Mouse (Mus musculus) spleen, adult 12 weeks (tissue): ENCODE data around the gene Clp1.

ENCODE experiments used
- DNase-seq: peaks from one replicate; pipeline ENCODE4 v3.0.0; 2022; ENCODE audit warnings: low spot score

Gene Clp1

DNA sequence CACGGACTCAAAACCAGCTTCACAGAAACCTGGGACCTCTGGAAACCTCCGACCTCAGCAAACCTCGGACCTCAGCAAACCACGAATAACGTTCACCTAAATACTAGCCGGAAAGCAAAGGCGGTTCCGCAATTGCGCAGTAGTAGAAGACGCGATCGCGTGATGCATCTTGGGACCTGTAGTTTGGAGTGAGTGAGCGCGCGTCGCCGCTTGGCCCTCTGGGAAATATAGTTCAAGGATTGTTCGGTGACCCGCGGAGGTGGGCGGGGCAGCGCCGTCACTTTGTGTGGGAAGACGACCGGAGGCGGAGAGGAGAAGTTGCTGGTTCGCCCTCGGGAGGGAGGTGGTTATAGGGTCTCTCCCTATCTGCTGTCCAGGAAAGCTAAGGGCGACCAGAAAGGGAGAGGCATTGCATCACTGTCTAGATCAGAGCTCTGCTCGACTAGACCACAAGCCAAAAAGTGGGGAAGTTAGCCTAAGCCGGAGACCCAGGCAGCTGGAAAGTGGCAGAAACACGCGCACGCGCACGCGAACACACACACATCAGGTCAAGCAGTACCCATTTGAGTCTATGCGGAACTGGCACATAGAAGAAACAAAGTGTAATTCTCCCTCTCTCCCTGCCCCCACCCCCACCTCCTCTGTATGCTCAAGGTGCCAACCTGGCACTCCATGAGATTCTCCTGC lies at the start of gene Clp1:
TSS of gene Clp1 (minus strand) at position 179 of the 687 bp plus-strand sequence.
- peak; percentile 97 for DNase-seq

DNA sequence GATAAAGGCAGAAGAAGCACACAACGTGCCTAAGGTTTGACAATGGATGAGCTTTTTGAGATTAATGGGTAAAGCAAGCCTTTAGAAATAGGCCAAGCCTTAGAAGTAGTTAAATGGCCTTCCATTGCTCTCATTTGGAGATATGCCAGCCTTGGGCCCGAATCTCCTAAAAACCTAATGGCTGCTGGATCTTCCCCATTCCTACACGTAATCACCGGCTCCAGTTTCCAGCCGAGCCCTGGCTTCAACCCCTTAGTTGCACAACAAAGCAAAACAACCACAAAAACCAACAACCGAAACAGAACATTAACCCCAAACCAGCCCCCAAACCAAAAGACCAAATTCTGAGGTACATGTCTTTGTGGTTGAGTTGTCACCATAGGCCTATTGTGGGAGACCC lies 48.5 kb upstream of the Clp1 start:
- DNase-seq, result no peak

DNA sequence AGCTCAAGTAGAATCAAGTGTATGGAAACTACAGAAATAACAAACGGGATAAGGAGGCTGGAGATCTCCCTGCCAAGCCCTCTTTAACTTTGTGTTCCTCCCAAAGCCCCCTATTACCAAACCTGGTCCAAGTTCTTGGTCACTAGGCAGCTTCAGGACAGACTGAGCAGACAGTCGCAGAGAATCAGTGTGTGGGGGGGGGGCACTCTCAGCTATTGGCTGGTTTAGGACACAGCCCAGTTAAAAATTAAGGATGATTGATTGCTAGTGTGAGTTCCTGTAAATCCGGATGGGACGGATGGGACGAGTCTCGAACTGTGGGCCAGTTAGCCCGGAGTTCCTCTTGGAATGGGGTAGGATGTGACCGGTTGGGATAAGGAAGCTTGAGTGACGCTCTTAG lies 48.1 kb upstream of the Clp1 start, which contains the start of gene Serping1:
TSS of gene Serping1 (minus strand) at position 204 of the 400 bp plus-strand sequence.
- no peak for DNase-seq

DNA sequence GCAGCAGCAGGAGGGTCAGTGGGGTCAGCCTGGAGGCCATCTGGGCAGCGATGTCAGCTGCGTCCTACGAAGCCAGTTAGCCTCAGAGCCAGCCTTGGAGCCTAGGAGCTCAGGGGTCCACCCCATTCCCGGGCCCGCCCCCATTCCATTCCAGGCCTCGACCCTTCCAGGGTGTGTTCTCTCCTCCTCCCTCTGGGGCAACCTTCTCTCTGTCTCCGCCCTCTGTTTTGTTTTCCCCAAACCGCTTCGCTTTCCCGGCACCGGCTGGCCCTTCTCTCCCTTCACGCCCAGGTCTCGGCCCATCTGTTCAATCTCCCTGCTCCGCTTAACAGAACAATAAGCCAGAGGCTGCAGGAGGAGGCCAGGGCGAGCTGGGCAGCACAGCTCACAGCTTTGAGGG lies 47.6 kb upstream of the Clp1 start:
- no peak for DNase-seq

DNA sequence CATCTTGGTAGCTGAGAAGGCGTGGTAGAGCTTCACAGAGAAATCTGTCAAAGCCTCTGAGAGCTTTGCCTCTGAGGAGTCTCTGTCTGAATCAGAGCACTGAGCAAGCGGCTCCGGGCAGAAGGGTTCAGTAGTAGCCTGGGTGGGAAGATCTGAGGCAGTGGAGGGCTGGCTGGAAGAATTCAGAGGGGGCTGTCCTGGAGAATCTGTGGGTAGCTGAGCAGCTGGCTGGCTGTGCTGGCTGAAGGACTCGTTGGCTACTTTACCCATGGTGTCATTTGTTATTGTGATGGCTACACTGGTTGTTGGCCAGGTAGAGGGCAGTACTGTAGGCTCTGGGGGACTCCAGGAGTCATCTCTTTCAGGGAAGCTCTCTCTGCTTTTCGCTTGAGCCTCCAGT lies 46.0 kb upstream of the Clp1 start:
- DNase-seq, result no peak

DNA sequence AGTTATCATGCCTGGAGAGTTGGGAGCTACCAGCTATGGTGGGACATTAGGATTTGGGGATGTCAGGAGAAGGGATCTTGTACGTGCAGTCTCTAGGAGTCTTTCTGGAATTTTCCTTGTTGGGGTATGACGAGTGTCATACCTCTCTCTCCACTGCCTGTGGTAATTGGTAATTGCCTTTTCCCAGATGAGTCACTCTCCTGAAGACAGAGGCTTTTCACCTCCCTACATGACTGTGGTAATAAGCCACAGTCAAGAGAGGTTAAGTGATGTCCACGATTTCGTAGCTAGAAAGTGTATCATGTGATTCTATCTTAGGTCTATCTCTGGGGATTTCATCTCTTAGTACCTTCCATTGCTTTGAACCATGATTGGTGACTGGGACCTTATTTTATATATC lies 45.3 kb upstream of the Clp1 start:
- DNase-seq, result no peak

DNA sequence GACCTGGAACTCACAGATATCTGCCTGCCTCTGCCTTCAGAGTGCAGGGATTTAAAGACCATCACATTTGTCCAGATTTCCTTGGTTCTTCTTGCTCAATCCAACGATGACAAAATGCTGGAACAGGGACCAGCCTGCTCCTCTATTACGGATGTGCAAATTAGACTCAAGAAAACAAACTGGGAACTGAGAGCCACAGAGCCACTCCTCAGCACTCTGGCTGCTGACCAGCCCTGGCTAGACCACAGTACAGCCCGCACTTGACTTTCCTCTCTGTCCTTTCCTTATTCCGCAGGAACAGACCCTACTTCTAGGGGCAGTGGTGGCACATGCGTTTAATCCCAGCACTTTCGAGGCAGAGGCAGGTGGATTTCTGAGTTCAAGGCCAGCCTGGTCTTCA lies 43.4 kb upstream of the Clp1 start:
- no peak for DNase-seq

DNA sequence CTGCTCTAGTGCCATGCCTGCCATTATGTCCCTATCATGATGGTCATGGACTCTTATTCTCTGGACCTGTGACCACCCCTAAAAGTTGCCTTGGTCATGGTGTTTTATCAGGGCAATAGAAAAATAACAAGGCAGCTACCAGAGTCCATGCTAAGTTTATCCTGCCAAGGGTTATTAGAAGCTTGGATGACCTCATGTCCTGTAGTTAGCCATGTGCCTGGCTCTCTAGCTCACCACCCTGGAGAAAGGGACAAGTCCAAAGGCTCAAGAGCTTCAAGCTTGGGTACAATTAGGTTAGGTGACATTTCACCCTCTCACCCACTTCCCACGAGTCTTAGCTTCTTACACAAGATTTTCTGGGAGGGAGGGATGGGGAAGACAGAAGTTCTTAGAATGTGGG lies 35.7 kb upstream of the Clp1 start:
- DNase-seq, result no peak

DNA sequence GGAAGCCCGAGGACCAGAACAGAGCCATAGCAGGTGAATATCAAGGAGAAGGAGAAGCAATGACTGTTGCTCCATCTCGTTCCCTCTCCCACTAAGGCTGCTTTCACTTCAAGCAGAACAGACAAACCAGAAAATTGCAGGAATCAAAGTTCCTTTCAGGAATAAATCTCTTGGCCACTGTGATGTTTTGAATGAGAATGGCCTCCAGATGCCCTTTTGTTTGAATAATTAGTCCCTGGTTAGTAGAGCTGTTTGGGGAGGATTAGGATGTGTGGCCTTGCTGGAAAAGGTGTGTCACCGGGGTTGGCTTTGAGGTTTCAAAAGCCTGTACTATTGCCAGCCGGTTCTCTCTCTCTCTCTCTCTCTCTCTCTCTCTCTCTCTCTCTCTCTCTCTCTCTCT lies 35.1 kb upstream of the Clp1 start:
- DNase-seq, result no peak

DNA sequence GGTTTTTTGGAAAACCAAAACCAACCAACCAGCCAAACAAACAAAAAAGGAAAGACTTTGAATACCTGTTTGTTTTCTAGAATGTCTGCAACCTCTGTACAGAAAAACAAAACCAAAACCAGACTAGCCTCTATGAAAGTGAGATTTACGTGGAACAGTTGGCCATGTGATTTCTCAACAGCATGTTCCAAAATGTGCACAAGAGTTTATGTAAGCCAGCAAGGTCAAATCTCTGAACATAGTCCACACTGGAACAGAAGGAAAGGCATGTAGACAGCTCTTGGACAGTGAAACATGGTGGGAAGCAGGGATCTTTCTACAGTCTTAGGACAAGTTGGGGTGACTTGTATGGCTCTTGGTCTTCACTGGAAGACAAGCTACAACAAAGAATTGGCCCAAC lies 34.7 kb upstream of the Clp1 start:
- no peak for DNase-seq

DNA sequence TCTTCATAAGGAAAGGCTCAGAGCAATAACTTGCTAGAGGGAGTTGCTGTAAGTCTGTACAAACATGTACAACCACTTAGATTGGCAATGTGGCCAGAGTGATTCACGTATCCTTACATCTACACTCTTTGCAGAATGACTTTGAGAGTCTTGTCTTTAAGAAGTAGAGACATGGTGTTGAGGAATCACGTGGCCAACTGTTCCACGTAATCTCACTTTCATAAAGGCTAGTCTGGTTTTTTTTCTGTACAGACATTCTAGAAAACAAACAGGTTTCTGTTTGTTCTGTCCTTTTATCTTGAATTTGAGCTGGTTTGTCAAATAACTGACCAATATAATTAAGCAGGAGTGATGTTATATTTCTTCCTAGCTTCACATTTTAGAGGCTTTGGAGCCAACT lies 34.2 kb upstream of the Clp1 start:
- DNase-seq, result no peak

DNA sequence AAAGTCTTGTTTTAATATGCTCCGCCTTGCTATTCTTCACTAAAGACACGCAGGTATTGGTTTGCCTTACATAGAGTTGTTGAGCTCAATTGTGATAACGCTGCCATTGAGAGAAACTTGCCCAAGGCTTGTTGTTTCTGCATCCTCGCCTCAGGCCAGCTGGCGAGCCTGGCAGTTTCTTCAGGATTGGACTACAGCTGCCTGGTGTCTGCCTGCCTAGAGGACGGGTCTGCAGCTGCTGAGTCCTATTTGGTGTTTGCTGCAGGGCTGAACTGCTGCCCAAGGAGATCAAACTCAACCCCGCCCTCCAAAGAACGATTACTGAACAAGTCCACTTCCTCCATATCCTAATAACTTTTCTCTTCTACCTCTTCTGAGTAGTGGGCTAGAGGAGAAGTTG lies 33.6 kb upstream of the Clp1 start:
- DNase-seq, result no peak

DNA sequence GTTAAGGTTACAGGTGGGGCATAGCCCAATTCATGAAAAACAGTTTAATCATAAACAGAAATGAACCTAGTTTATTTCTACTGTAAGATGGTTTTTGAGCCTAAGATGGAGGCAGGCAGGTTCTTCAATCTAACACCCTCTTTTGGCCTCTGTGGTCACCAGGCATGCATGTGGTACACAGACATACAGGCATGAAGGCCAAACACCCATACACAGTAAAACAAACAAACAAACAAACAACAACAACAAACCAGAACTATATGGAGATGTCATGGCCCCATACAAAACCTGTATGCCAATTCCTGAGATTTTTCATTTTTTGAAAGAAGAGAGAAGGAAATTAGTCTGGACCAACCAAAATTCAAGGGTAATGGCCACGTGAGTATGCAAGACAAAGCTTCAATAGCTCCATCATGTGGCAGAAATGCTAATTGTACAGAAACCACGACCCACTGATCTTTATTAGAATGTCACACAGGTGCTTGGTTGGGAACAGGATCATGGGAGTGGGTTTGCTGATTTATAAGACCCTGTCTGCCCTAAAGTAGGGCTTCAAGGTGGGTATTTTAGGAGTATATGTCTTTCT lies 31.5 kb upstream of the Clp1 start:
- DNase-seq, result no peak

DNA sequence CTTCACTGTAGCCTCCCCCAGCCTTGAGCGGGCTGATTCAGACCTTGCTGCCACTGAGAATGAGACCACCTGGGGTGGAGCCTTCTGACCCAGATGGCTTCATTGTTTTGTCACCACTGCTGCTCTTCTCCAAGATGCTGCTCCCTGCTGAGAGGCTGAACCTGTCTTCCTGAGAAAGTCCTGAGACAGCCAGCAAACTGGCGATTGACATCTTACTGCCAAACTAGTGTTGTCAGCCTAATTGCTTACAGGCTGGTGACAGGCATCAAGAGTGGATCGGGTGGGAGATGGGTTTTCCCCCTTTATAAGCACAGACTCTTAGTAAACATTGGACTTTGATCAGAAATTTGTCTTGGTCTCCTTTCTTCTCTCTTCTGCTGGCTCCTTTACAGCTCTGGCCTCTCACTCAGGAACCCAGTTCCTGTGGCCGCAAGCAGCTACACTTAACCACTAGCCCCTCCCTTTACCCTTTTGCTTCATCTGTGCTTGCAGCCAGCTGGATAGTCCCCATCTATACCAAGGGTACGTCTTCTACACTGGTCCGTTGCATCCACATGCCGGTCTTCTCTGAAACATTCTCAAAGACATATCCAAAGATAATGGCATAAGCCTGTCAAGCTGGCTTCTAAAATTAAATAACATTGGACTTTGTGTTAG lies 30.0 kb upstream of the Clp1 start:
- no peak for DNase-seq

DNA sequence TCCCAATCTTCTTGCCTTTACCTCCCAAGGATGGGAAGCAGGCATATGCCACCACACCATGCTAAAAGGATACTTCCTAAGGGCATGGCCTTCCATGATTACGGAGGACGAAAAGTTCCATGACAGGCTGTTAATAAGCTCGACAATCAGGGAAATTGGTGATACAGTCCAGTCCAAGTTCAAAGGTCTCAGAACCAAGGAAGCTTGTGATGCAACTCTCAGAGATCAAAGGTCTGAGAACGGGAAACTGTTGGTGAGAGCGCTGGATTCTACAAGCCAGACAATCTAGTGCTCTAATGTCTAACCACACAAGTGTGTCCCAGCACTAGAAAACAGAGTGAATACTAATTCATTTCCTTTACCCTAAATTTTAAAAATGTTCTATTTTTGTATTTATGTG lies 29.1 kb upstream of the Clp1 start:
- no peak for DNase-seq

DNA sequence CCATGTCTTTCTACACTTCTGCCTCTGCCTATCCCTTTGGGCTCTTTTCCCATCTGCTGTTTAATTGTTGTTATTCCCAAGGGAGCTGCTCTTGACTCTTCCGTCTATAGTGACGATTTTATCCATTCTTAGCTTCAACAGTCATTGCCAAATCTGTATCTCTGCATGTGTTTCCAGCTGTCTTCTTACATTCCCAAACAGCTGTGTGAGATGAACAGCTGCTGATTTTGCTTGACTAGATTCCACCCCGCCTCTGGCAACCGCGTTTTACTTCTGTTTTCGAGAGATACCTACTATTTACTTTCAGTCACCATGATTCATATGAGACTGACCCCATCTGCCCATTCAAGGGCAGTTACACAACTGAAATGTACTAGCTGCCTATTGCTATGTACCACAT lies 23.0 kb upstream of the Clp1 start:
- no peak for DNase-seq

DNA sequence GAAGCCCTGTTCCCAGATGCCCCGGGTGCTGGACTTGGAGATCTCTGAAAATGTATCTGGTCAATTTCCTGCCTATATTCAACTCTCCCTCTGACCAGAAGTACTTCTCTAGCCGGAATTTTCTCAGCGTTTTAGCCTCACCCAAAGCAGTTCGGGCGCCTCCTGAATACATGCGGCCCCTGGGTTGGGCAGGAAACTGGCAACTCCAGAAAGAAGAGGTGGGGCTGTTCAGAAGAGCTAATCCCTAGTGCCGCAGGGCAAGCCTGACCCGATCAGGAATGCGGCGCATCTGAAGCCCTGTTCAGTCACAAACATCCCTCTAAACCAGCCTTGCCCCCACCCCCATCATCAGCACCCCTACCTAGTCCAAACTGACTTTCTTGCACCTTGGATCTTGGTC lies 17.0 kb upstream of the Clp1 start:
- DNase-seq, result no peak

DNA sequence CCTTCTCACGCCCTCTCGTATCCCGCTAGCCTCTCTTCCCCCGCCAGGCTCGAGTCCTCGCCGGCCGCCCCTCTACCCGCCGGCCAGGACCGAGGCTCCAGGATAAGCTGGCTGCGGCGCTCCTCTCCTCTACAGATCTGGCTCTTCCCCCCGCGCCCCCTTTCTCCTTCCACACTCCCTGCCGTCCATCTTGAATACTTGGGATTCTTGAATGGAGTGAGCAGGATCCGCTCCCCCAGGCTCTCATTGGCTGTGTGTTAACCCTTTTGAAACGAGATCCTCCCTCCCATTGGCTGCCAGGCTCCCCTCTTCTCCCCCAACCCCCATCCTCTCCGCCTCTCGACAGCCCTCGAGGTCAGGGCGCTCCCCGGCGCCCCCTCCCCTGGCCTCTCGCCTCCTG lies 16.4 kb upstream of the Clp1 start, which contains the start of gene Gm19426:
TSS of gene Gm19426 (minus strand) at position 95 of the 400 bp plus-strand sequence.
- DNase-seq, result no peak

DNA sequence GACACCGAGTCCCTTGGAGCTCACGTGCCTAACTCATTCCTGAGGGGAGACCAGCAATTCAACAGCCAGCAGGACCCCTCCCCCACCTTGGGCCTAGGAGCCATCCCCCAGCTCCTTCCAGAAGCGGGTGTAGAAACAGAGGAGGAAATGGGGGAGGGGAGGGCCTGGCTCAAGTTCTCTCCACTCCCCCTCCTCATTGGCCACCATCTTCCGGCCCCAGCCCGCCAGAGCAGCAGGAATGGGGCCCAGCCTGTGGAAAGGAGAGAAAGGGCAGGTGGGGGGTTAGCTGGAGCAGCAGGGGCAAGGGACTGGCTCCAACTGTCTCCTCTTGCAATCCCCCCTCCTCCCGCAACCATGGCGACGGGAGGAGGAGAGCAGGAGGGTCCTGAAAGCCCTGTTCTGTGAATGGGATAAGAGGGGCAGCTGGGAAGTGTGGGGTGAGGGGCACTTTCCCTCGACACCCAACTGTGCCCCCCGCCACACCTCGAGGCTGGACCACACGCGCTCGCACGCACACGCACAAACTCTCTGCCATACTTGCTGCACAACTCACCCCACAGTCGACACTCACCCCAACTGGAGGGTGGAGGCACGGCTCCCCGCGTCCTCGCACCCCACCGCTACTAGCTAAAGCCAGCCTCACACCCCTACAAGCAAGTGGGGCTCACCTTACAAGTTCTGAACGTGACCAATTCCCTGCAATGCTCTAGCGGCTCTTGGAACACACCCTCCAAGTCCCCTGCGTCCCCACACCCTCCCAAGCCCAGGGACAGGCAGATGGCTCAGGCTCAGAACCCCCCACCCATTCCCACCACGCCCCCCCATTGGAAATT lies 15.5 kb upstream of the Clp1 start:
- no peak for DNase-seq

DNA sequence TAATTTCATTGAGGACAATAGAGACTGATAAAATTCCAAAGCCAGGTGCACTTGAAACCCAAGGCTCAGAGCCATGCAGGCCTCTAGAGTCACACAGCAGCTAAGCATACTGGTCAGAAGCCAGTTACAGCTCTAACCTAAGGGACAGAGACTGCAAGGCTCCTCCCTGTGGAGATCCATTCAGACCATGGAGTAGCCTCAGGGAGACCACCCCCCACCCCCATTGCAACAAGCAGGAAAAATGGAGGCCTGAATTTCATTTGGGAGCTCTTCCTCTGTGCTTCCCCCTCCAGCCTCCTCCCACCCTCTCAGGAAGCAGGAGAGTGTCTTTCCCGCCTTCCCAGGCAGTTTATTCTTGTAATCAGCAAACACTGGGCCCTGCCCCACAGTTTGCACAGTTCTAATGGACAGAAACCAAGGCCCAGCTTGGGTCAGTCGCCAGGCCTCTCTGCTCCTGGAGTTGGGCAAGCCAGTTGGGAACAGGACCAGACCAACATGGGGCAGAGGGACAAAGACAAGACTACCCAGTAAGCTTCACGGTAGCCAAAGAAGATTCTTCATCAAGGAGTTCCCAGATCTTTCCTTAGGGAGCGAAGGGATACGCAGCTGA lies 14.8 kb upstream of the Clp1 start:
- no peak for DNase-seq

DNA sequence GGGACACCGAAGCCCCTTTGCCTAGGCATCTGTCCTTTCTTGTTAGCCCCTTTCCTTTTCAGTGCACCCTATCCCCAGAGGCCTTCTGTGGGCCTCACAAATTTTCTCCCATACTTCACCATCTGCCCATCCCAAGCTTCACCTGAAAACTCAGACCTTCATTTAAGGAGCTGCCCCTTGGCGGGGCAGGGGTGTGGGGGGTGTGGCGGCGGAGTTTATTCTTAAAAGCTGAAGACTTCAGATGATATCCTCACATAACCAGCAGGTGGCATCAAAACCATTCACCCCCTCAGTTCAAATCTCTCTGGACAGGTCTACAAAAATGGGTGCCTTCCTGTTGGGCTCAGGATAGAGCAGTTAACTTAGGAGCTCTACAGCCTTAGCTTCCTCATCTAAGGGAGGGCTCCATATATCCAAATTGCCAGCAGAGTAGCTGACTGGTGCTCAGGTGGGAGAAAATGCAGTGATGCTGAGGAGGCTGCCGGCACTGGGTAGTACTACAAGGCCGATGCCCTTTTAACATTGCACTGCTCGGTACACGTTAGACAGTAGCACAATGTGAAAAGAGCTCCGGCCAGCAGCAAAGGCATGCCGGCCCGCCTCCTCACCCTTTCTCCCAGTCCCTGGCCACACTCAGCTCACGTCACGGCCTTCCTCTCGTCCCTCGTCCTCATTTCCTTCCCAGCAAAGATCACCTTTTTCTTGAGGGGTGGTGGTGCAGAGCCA lies 13.6 kb upstream of the Clp1 start:
- DNase-seq, result no peak
